Mouse (Mus musculus): ENCODE data around the gene Abcb5. TPM values are rescaled to one million over a fixed set of nuclear protein-coding genes. Genes with fewer than 3 reads are reported as not detected.
"Not testable (repeated sequence)": the region's sequence is repeated elsewhere in the genome, so short reads cannot be mapped to it uniquely, and the experiment has no call there.

The Abcb5 gene
- total RNA-seq (2017): not detected in 3 replicates

- no peak for ATAC-seq (replicated peaks; ENCODE audit: insufficient number of reproducible peaks, low FRiP score, low TSS enrichment, poor library complexity, severe bottlenecking)
Measured at GRCm38 (mm10) chr12:118966321-118966720, at the start of gene Abcb5. TSS of gene Abcb5 (minus strand) at chr12:118966421.

- no peak for ATAC-seq (replicated peaks; ENCODE audit: insufficient number of reproducible peaks, low FRiP score, low TSS enrichment, poor library complexity, severe bottlenecking)
Measured at GRCm38 (mm10) chr12:118999230-118999629, 33.0 kb upstream of the Abcb5 start.

GRCm38 (mm10) chr12:118994328-118995166, 28.3 kb upstream of the Abcb5 start:
- peak; percentile 66 for ATAC-seq (replicated peaks; ENCODE audit: insufficient number of reproducible peaks, low FRiP score, low TSS enrichment, poor library complexity, severe bottlenecking)

GRCm38 (mm10) chr12:118984852-118985251, 18.6 kb upstream of the Abcb5 start:
- no peak for ATAC-seq (replicated peaks; ENCODE audit: insufficient number of reproducible peaks, low FRiP score, low TSS enrichment, poor library complexity, severe bottlenecking)

- ATAC-seq (replicated peaks; ENCODE audit: insufficient number of reproducible peaks, low FRiP score, low TSS enrichment, poor library complexity, severe bottlenecking): peak; percentile 54; the same call in 1 of the 2 replicates
Measured at GRCm38 (mm10) chr12:118930386-118931318, 35.6 kb downstream of the Abcb5 start.

GRCm38 (mm10) chr12:118926813-118927281, 39.4 kb downstream of the Abcb5 start:
- no peak for ATAC-seq (replicated peaks; ENCODE audit: insufficient number of reproducible peaks, low FRiP score, low TSS enrichment, poor library complexity, severe bottlenecking)

GRCm38 (mm10) chr12:118923874-118924273, 42.3 kb downstream of the Abcb5 start:
- ATAC-seq (replicated peaks; ENCODE audit: insufficient number of reproducible peaks, low FRiP score, low TSS enrichment, poor library complexity, severe bottlenecking): not testable (repeated sequence)

GRCm38 (mm10) chr12:118917771-118918170, 48.5 kb downstream of the Abcb5 start:
- ATAC-seq (replicated peaks; ENCODE audit: insufficient number of reproducible peaks, low FRiP score, low TSS enrichment, poor library complexity, severe bottlenecking): no peak

- no peak for ATAC-seq (replicated peaks; ENCODE audit: insufficient number of reproducible peaks, low FRiP score, low TSS enrichment, poor library complexity, severe bottlenecking)
Measured at GRCm38 (mm10) chr12:118910360-118910759, 55.9 kb downstream of the Abcb5 start.

- ATAC-seq (replicated peaks; ENCODE audit: insufficient number of reproducible peaks, low FRiP score, low TSS enrichment, poor library complexity, severe bottlenecking): no peak
Measured at GRCm38 (mm10) chr12:118902249-118902648, 64.0 kb downstream of the Abcb5 start.

GRCm38 (mm10) chr12:118887964-118888363, 78.3 kb downstream of the Abcb5 start:
- ATAC-seq (replicated peaks; ENCODE audit: insufficient number of reproducible peaks, low FRiP score, low TSS enrichment, poor library complexity, severe bottlenecking): no peak

- no peak for ATAC-seq (replicated peaks; ENCODE audit: insufficient number of reproducible peaks, low FRiP score, low TSS enrichment, poor library complexity, severe bottlenecking)
Measured at GRCm38 (mm10) chr12:118882790-118883189, 83.4 kb downstream of the Abcb5 start.

GRCm38 (mm10) chr12:118872673-118873072, 93.5 kb downstream of the Abcb5 start:
- no peak for ATAC-seq (replicated peaks; ENCODE audit: insufficient number of reproducible peaks, low FRiP score, low TSS enrichment, poor library complexity, severe bottlenecking)

- ATAC-seq (replicated peaks; ENCODE audit: insufficient number of reproducible peaks, low FRiP score, low TSS enrichment, poor library complexity, severe bottlenecking): no peak
Measured at GRCm38 (mm10) chr12:118856151-118856550, 110.1 kb downstream of the Abcb5 start.

- ATAC-seq (replicated peaks; ENCODE audit: insufficient number of reproducible peaks, low FRiP score, low TSS enrichment, poor library complexity, severe bottlenecking): no peak
Measured at GRCm38 (mm10) chr12:118854831-118855453, 111.3 kb downstream of the Abcb5 start.

GRCm38 (mm10) chr12:118854401-118854800, 111.8 kb downstream of the Abcb5 start:
- no peak for ATAC-seq (replicated peaks; ENCODE audit: insufficient number of reproducible peaks, low FRiP score, low TSS enrichment, poor library complexity, severe bottlenecking)

GRCm38 (mm10) chr12:118853331-118853730, 112.9 kb downstream of the Abcb5 start:
- no peak for ATAC-seq (replicated peaks; ENCODE audit: insufficient number of reproducible peaks, low FRiP score, low TSS enrichment, poor library complexity, severe bottlenecking)

GRCm38 (mm10) chr12:118850851-118851410, 115.3 kb downstream of the Abcb5 start:
- no peak for ATAC-seq (replicated peaks; ENCODE audit: insufficient number of reproducible peaks, low FRiP score, low TSS enrichment, poor library complexity, severe bottlenecking)

GRCm38 (mm10) chr12:118849996-118850395, 116.2 kb downstream of the Abcb5 start:
- ATAC-seq (replicated peaks; ENCODE audit: insufficient number of reproducible peaks, low FRiP score, low TSS enrichment, poor library complexity, severe bottlenecking): no peak

Data from monocyte, adult 5-6 weeks (primary cell).